Mouse (Mus musculus) embryonic facial prominence, embryonic 13.5 days (tissue): ENCODE results near the gene Stim1. TPM values are rescaled to one million over a fixed set of nuclear protein-coding genes. Genes with fewer than 3 reads are reported as not detected.

Experiments used
- ATAC-seq: fragments of 200-750 bp; cut with Nextera tagmentation; 2 replicates; pipeline ENCODE4 v1.8.0; 2017; ENCODE audit warnings: low read depth; ENCODE audit not compliant: insufficient number of reproducible peaks, insufficient read depth, low FRiP score, low TSS enrichment
- H3K27ac ChIP-seq: fragments of 300-500 bp; sonication (generic); 2 replicates; pipeline ENCODE4 v1.5.1; 2015; ENCODE audit warnings: moderate library complexity, mild to moderate bottlenecking, inconsistent platforms
- H3K27me3 ChIP-seq: fragments of 300-500 bp; sonication (generic); 2 replicates; pipeline ENCODE4 v1.6.1; 2015; ENCODE audit warnings: mild to moderate bottlenecking, inconsistent platforms
- H3K36me3 ChIP-seq: fragments of 300-500 bp; sonication (generic); 2 replicates; pipeline ENCODE4 v1.6.1; 2015; ENCODE audit warnings: mild to moderate bottlenecking, inconsistent platforms
- H3K4me1 ChIP-seq: fragments of 300-500 bp; sonication (generic); 2 replicates; pipeline ENCODE4 v1.6.1; 2015; ENCODE audit warnings: inconsistent platforms
- H3K4me2 ChIP-seq: fragments of 300-500 bp; sonication (generic); 2 replicates; pipeline ENCODE4 v1.6.1; 2015; ENCODE audit warnings: moderate library complexity, mild to moderate bottlenecking, inconsistent platforms
- H3K4me3 ChIP-seq: fragments of 300-500 bp; sonication (generic); 2 replicates; pipeline ENCODE4 v1.5.1; 2015; ENCODE audit warnings: mild to moderate bottlenecking, inconsistent platforms
- H3K9ac ChIP-seq: fragments of 300-500 bp; sonication (generic); 2 replicates; pipeline ENCODE4 v1.6.1; 2015; ENCODE audit warnings: mild to moderate bottlenecking, inconsistent platforms
- H3K9me3 ChIP-seq: fragments of 300-500 bp; sonication (generic); 2 replicates; pipeline ENCODE4 v1.6.1; 2016; ENCODE audit warnings: inconsistent platforms
- WGBS: fragments of 180-500 bp; shearing (Covaris S2); methylation state at CpG from one replicate; pipeline ENCODE4 v1.1.7; 2015; ENCODE audit warnings: mixed read lengths; 5-methylcytosine and 5-hydroxymethylcytosine counted together
- polyA plus RNA-seq: library from polyadenylated mRNA; unstranded; fragments of >200 nt; fragmentation: Nextera tagmentation; extraction: Ambion mirVana; gene quantifications from 2 replicates; pipeline ENCODE4 v1.2.1, GENCODE M21; 2015

Gene Stim1
- polyA plus RNA-seq, 1 experiment from 2014 or later, result 27.7 TPM

DNA sequence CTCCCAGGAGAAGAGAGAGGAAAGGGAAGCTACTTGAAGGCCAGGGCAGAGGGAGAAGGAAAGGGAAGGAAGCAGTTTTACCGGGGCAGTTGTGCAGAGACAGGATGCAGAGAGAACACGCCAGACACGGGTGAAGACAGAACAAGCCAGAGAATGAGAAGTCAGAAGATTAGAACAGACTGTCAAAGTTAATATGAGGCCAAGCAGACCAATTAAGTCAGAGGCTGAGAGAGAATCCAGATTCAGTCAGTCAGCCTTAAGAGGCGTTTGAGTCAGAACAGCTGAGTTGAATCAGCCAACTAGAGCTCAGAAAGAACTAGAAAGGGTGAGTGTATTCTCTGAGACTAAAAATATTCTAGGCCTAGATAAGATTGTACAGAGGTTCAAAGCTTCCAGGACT, 66.1 kb downstream of the Stim1 start:
- ATAC-seq, result no peak
- no peak overlapping the region for H3K4me2 ChIP-seq
- H3K9ac ChIP-seq, result no peak overlapping the region
- no peak overlapping the region for H3K27ac ChIP-seq
- H3K4me3 ChIP-seq, result no peak overlapping the region
- no peaks in the 10 kb centered on the region for H3K4me1 ChIP-seq
- no peaks in the 10 kb centered on the region for H3K27me3 ChIP-seq
- no peaks in the 10 kb centered on the region for H3K36me3 ChIP-seq
- no peaks in the 10 kb centered on the region for H3K9me3 ChIP-seq
- WGBS, result 46% methylated on average over 4 of the region's 4 CpGs

- Histone ChIP-seq H3K27me3 (no peaks in the 10 kb centered on the region), H3K36me3 (no peaks in the 10 kb centered on the region), H3K4me3 (no peak overlapping the region), H3K9me3 (no peaks in the 10 kb centered on the region), H3K4me1 (no peaks in the 10 kb centered on the region), H3K9ac (no peak overlapping the region), H3K27ac (no peak overlapping the region), H3K4me2 (no peak overlapping the region)
- 94% methylated on average over 5 of the region's 5 CpGs for WGBS
- no peak for ATAC-seq
These were observed 69.7 kb downstream of the Stim1 start for GRCm38 (mm10) chr7:102337326-102337725.

DNA sequence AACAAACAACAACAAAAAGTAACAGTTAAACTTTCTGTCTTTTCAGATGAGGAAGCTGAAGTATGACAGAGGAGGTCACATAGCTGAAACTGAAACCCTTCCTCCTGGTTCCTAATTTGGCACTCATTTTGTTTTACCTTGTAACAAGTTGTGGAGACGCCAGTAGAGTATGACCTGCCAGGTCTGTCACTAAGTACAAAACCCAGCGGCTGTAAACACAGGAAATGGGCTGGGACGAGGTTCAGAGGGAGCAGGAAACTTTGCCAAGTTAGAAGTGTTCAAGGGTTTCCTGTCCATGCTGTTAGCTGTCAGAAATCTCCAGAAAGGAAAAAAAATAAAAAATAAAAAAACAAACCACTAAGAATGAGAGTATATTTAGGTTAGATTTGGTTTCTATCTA, 70.3 kb downstream of the Stim1 start:
- Histone ChIP-seq H3K9me3 (no peaks in the 10 kb centered on the region), H3K36me3 (no peaks in the 10 kb centered on the region), H3K9ac (no peak overlapping the region), H3K4me2 (no peak overlapping the region), H3K4me1 (no peaks in the 10 kb centered on the region), H3K27me3 (no peaks in the 10 kb centered on the region), H3K27ac (no peak overlapping the region), H3K4me3 (no peak overlapping the region)
- WGBS, result 34% methylated on average over 3 of the region's 3 CpGs
- no peak for ATAC-seq

DNA sequence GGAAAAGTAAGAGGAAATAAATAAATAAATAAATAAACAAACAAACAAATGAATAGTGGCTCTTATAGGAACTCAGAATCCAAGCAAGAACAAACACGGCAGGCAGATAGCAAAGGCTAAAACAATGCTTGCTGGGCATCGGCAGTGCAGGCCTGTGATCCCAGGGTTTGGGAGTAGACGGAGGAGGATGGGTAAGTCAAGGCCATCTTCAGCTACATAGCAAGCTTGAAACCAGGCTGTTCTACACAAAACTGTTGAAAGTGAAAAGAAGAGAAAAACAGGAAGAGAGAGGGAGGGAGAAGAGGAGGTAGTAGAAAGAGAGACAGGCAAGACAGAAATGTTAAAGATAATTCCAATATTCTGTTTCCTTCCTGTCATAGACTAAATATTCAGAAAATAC, 71.3 kb downstream of the Stim1 start:
- Histone ChIP-seq H3K4me2 (no peak overlapping the region), H3K9me3 (no peaks in the 10 kb centered on the region), H3K4me3 (no peak overlapping the region), H3K9ac (no peak overlapping the region), H3K4me1 (no peaks in the 10 kb centered on the region), H3K27ac (no peak overlapping the region), H3K36me3 (no peaks in the 10 kb centered on the region), H3K27me3 (no peaks in the 10 kb centered on the region)
- 90% methylated on average over 3 of the region's 3 CpGs for WGBS
- no peak for ATAC-seq

DNA sequence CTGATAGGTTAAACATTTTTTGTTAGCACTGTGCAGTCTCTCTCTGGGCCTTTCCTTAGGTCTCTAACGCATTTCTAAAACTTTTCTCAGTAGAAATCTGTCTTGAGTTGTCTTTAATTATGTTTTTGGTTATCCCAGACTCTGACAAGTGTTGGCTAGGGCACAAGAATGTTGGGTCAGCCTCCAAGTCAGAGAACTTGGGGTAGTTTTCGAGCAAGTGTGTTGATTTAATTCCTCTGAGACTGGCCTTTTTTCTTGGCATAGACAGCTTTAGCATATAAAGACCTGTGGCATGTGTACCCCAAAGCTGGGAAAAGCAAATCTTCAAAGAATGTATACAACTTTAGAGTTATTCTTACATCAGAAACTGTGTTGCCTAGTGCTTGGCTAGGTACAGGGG, 78.3 kb downstream of the Stim1 start:
- H3K27me3 ChIP-seq, result no peaks in the 10 kb centered on the region
- peak overlapping the region; percentile 45; the same call in 1 of the 2 replicates for H3K27ac ChIP-seq
- H3K9me3 ChIP-seq, result no peaks in the 10 kb centered on the region
- H3K9ac ChIP-seq, result no peak overlapping the region
- peaks cover 5% of the 10 kb centered on the region for H3K4me1 ChIP-seq
- WGBS, result 23% methylated on average over 2 of the region's 2 CpGs
- no peak overlapping the region for H3K4me2 ChIP-seq
- no peaks in the 10 kb centered on the region for H3K36me3 ChIP-seq
- no peak for ATAC-seq
- no peak overlapping the region for H3K4me3 ChIP-seq

GRCm38 (mm10) chr7:102347327-102347726, 79.7 kb downstream of the Stim1 start:
- H3K36me3 ChIP-seq, result no peaks in the 10 kb centered on the region
- H3K4me3 ChIP-seq, result no peak overlapping the region
- no peaks in the 10 kb centered on the region for H3K9me3 ChIP-seq
- no peak overlapping the region for H3K9ac ChIP-seq
- H3K27ac ChIP-seq, result no peak overlapping the region
- ATAC-seq, result no peak
- H3K4me1 ChIP-seq, result peaks cover 5% of the 10 kb centered on the region
- no peak overlapping the region for H3K4me2 ChIP-seq
- no peaks in the 10 kb centered on the region for H3K27me3 ChIP-seq
- WGBS, result 76% methylated on average over 3 of the region's 3 CpGs

- peaks cover 5% of the 10 kb centered on the region for H3K4me1 ChIP-seq
- H3K4me3 ChIP-seq, result no peak overlapping the region
- no peak overlapping the region for H3K9ac ChIP-seq
- no peak for ATAC-seq
- no peak overlapping the region for H3K4me2 ChIP-seq
- WGBS, result 62% methylated on average over 2 of the region's 2 CpGs
- no peak overlapping the region for H3K27ac ChIP-seq
- H3K27me3 ChIP-seq, result no peaks in the 10 kb centered on the region
- no peaks in the 10 kb centered on the region for H3K9me3 ChIP-seq
- H3K36me3 ChIP-seq, result no peaks in the 10 kb centered on the region
These were observed 81.1 kb downstream of the Stim1 start for GRCm38 (mm10) chr7:102348681-102349080.

GRCm38 (mm10) chr7:102349236-102349635, 81.6 kb downstream of the Stim1 start:
- Histone ChIP-seq H3K27me3 (no peaks in the 10 kb centered on the region), H3K9me3 (no peaks in the 10 kb centered on the region), H3K36me3 (no peaks in the 10 kb centered on the region), H3K9ac (no peak overlapping the region), H3K4me3 (no peak overlapping the region), H3K4me2 (no peak overlapping the region), H3K27ac (no peak overlapping the region), H3K4me1 (peaks cover 5% of the 10 kb centered on the region)
- ATAC-seq, result no peak
- WGBS, result 67% methylated on average over 5 of the region's 5 CpGs

DNA sequence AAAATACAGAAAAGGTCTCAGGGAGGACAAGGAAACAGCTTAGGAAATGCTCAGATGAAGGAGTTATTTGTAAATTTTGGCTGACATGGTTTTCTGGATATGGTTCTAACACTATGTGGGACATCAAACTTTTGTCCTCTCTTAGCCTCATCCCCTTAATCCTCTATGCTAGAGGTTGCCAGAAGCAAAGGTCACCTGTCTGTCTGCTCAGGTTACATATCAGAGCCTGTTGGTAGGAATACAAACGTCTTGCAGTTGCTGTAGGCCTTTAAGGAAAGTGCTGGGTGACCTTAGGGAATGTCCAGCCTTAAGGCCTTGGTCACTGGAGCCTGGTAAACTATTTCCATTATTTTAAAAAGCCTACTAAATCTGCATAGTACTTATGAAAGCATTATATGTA, 85.8 kb downstream of the Stim1 start:
- Histone ChIP-seq H3K4me3 (no peak overlapping the region), H3K9me3 (no peaks in the 10 kb centered on the region), H3K27me3 (no peaks in the 10 kb centered on the region), H3K36me3 (no peaks in the 10 kb centered on the region), H3K9ac (no peak overlapping the region), H3K27ac (no peak overlapping the region), H3K4me1 (no peaks in the 10 kb centered on the region), H3K4me2 (no peak overlapping the region)
- no peak for ATAC-seq
- 12% methylated on average over 1 of the region's 1 CpGs for WGBS

DNA sequence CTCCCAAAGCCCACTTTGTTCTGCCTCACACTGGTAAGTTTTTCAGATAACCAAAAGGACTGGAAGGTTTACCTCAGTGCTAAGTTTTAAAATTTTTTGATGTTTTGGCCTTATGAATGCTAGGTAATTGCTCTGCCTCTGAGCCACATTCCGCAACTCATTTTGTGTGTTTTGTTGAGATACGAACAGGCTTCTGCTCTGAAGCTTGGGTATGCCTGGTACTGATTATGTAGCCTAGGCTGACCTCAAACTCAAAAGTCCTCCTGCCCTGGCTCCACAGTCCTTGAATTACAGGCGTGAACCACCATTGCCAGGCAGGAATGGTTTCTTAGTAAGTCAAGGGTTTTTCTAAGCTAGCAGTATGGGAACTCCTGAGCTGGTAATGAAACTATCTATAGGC, 90.5 kb downstream of the Stim1 start:
- ATAC-seq, result no peak
- Histone ChIP-seq H3K27ac (no peak overlapping the region), H3K27me3 (no peaks in the 10 kb centered on the region), H3K9me3 (no peaks in the 10 kb centered on the region), H3K4me1 (no peaks in the 10 kb centered on the region), H3K4me2 (no peak overlapping the region), H3K36me3 (no peaks in the 10 kb centered on the region), H3K9ac (no peak overlapping the region), H3K4me3 (no peak overlapping the region)
- WGBS, result 61% methylated on average over 3 of the region's 3 CpGs

DNA sequence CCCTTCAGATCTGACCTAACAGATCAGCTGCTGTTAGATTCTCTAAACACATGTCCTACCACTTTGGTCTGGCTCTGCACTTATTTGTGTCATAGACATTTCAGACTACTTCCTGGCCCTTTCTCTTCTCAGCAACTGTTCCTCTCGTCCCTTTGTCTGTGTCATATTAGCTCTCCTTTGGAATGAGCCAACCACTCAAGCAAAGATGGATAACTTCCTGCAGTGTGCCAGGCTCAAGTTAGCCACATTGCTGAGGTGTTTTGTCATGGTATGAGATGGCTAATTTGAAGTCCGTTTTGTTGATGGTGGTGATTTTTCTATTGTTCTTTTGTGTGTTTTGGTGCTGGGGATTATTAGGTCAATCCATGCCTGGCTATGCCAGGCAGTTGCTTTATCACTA, 93.7 kb downstream of the Stim1 start:
- Histone ChIP-seq H3K4me3 (no peak overlapping the region), H3K27me3 (no peaks in the 10 kb centered on the region), H3K36me3 (no peaks in the 10 kb centered on the region), H3K9ac (no peak overlapping the region), H3K4me1 (no peaks in the 10 kb centered on the region), H3K9me3 (no peaks in the 10 kb centered on the region), H3K27ac (no peak overlapping the region), H3K4me2 (no peak overlapping the region)
- WGBS, result 44% methylated on average over 2 of the region's 2 CpGs
- ATAC-seq, result no peak

- H3K4me2 ChIP-seq, result no peak overlapping the region
- H3K27ac ChIP-seq, result no peak overlapping the region
- H3K36me3 ChIP-seq, result no peaks in the 10 kb centered on the region
- H3K9ac ChIP-seq, result no peak overlapping the region
- H3K27me3 ChIP-seq, result no peaks in the 10 kb centered on the region
- ATAC-seq, result no peak
- H3K4me1 ChIP-seq, result no peaks in the 10 kb centered on the region
- no peaks in the 10 kb centered on the region for H3K9me3 ChIP-seq
- WGBS, result 81% methylated on average over 1 of the region's 1 CpGs
- H3K4me3 ChIP-seq, result no peak overlapping the region
These were observed 96.2 kb downstream of the Stim1 start for GRCm38 (mm10) chr7:102363853-102364252.

DNA sequence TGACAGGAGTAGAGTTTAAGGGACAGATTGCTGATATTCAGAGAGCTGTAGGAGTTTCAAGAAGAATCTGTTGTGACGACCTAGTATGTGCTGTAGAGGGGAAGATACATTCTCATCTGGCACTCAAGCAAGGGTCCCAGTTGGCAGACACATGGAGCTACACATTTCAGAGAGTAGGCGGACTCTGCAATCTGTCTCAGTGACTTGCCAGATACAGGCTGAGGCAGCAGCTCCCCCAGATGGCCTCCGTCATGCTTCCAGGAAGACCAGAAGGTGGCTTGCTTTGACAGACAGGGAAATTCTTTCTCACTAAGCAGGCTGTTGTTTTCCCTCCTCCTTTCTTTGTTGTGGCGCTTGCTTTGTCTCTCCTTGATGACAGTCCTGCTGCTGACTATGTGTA, 102.1 kb downstream of the Stim1 start:
- H3K27ac ChIP-seq, result no peak overlapping the region
- H3K36me3 ChIP-seq, result no peaks in the 10 kb centered on the region
- WGBS, result 41% methylated on average over 4 of the region's 4 CpGs
- no peak overlapping the region for H3K4me2 ChIP-seq
- no peaks in the 10 kb centered on the region for H3K27me3 ChIP-seq
- no peaks in the 10 kb centered on the region for H3K9me3 ChIP-seq
- no peak for ATAC-seq
- H3K9ac ChIP-seq, result 0 out of 2 replicates have a peak overlapping the region, but pooled peaks have one; percentile 16
- H3K4me3 ChIP-seq, result no peak overlapping the region
- peaks cover 6% of the 10 kb centered on the region; the same call in 1 of the 2 replicates for H3K4me1 ChIP-seq
